Mouse (Mus musculus) MEL (cell line): ENCODE measurements at regions not wholly inside any gene's neighbourhood (a gene's known extent, or its start where the extent isn't known, plus 50 kb on each side); places are given as distances from the start of the nearest gene placed in this dataset.

Experiments used
- DNase-seq: peaks from one replicate; pipeline ENCODE4 v3.0.0; 2011; ENCODE audit warnings: low read depth, low spot score
- H3K27ac ChIP-seq: 2 replicates; pipeline ENCODE4 v1.5.1; 2012; ENCODE audit warnings: low read depth, mild to moderate bottlenecking, control low read depth, low read length, moderate library complexity; ENCODE audit not compliant: control insufficient read depth
- H3K27me3 ChIP-seq, 2 experiments: fragments of 150-350 bp in 1 of 2; sonication (generic) in 1 of 2; 2 replicates each; pipeline ENCODE4 v1.6.1; 2012; ENCODE audit warnings: low read length in 2 of 2, mild to moderate bottlenecking in 2 of 2, improper control_type of control experiment in 1 of 2, moderate library complexity in 1 of 2; ENCODE audit not compliant: insufficient read depth in 2 of 2, control insufficient read depth in 1 of 2
- H3K36me3 ChIP-seq, 2 experiments: 2 replicates each; pipeline ENCODE4 v1.6.1; 2012 to 2014; ENCODE audit warnings: low read length in 2 of 2, improper control_type of control experiment in 1 of 2, inconsistent platforms in 1 of 2, mild to moderate bottlenecking in 1 of 2; ENCODE audit not compliant: insufficient read depth in 2 of 2, control insufficient read depth in 1 of 2
- H3K4me1 ChIP-seq, 2 experiments: fragments of 150-350 bp in 1 of 2; sonication (generic) in 1 of 2; 2 replicates each; pipeline ENCODE4 v1.6.1; 2012; ENCODE audit warnings: low read length in 2 of 2, improper control_type of control experiment in 1 of 2, mild to moderate bottlenecking in 1 of 2; ENCODE audit not compliant: insufficient read depth in 2 of 2, control insufficient read depth in 1 of 2
- H3K4me3 ChIP-seq, 2 experiments: fragments of 150-350 bp in 1 of 2; sonication (generic) in 1 of 2; 2 replicates each; pipeline ENCODE4 v1.5.1; 2012; ENCODE audit warnings: low read depth in 2 of 2, low read length in 2 of 2, mild to moderate bottlenecking in 2 of 2, moderate library complexity in 2 of 2, control low read depth in 1 of 2, improper control_type of control experiment in 1 of 2; ENCODE audit not compliant: control insufficient read depth in 1 of 2, insufficient read depth in 1 of 2
- H3K79me2 ChIP-seq: 2 replicates; pipeline ENCODE4 v1.6.1; 2012; ENCODE audit warnings: mild to moderate bottlenecking, low read length, moderate library complexity; ENCODE audit not compliant: control insufficient read depth, poor library complexity, insufficient read depth
- H3K9ac ChIP-seq: 2 replicates; pipeline ENCODE4 v1.6.1; 2012; ENCODE audit warnings: low read depth, mild to moderate bottlenecking, control low read depth, low read length, moderate library complexity; ENCODE audit not compliant: control insufficient read depth, poor library complexity, severe bottlenecking
- H3K9me3 ChIP-seq: fragments of 150-350 bp; sonication (generic); replicated peaks from 2 replicates; pipeline ENCODE4 v1.6.1; 2012; ENCODE audit warnings: mild to moderate bottlenecking, low read length, improper control_type of control experiment, moderate library complexity; ENCODE audit not compliant: insufficient read depth
- BHLHE40 ChIP-seq: IDR thresholded peaks from 2 replicates; pipeline ENCODE4 v1.6.1; 2012; ENCODE audit warnings: low read depth, mild to moderate bottlenecking, inconsistent platforms, low read length, improper control_type of control experiment, borderline replicate concordance
- CTCF ChIP-seq, 3 experiments: IDR thresholded peaks in 2 of 3; conservative IDR thresholded peaks in 1 of 3; 2 replicates each; pipeline ENCODE4 v1.5.1; 2011 to 2012; ENCODE audit warnings: low read length in 3 of 3, low read depth in 2 of 3, mild to moderate bottlenecking in 2 of 3, improper control_type of control experiment in 1 of 3, inconsistent platforms in 1 of 3, mixed read lengths in 1 of 3, moderate library complexity in 1 of 3; ENCODE audit not compliant: control insufficient read depth in 1 of 3, insufficient read depth in 1 of 3, poor library complexity in 1 of 3, severe bottlenecking in 1 of 3
- ETS1 ChIP-seq: IDR thresholded peaks from 2 replicates; pipeline ENCODE4 v1.6.1; 2012; ENCODE audit warnings: low read depth, mild to moderate bottlenecking, inconsistent platforms, low read length, improper control_type of control experiment, moderate library complexity
- GABPA ChIP-seq: IDR thresholded peaks from 2 replicates; pipeline ENCODE4 v1.6.1; 2012; ENCODE audit warnings: low read depth, mild to moderate bottlenecking, inconsistent platforms, low read length, improper control_type of control experiment, moderate library complexity
- HCFC1 ChIP-seq: IDR thresholded peaks from 2 replicates; pipeline ENCODE4 v1.6.1; 2012; ENCODE audit warnings: low read depth, mild to moderate bottlenecking, inconsistent platforms, low read length, improper control_type of control experiment, moderate library complexity
- MAFK ChIP-seq: IDR thresholded peaks from 2 replicates; pipeline ENCODE4 v1.6.1; 2011; ENCODE audit warnings: low read depth, mild to moderate bottlenecking, low read length, improper control_type of control experiment, borderline replicate concordance
- MAX ChIP-seq: IDR thresholded peaks from 2 replicates; pipeline ENCODE4 v1.6.1; 2011; ENCODE audit warnings: low read length, improper control_type of control experiment
- MAZ ChIP-seq: IDR thresholded peaks from 2 replicates; pipeline ENCODE4 v1.6.1; 2012; ENCODE audit warnings: low read depth, mild to moderate bottlenecking, inconsistent platforms, low read length, improper control_type of control experiment
- MXI1 ChIP-seq: IDR thresholded peaks from 2 replicates; pipeline ENCODE4 v1.6.1; 2011; ENCODE audit warnings: mild to moderate bottlenecking, low read depth, low read length, improper control_type of control experiment
- MYB ChIP-seq: IDR thresholded peaks from 2 replicates; pipeline ENCODE4 v1.6.1; 2011; ENCODE audit warnings: mild to moderate bottlenecking, low read depth, low read length, improper control_type of control experiment
- POLR2AphosphoS5 ChIP-seq: IDR thresholded peaks from 2 replicates; pipeline ENCODE4 v1.6.1; 2012; ENCODE audit warnings: low read depth, borderline replicate concordance, mild to moderate bottlenecking, inconsistent platforms, low read length, moderate library complexity, mixed read lengths
- RAD21 ChIP-seq: IDR thresholded peaks from 2 replicates; pipeline ENCODE4 v1.6.1; 2011; ENCODE audit warnings: mild to moderate bottlenecking, low read depth, low read length, improper control_type of control experiment
- RCOR1 ChIP-seq: IDR thresholded peaks from 2 replicates; pipeline ENCODE4 v1.6.1; 2012; ENCODE audit warnings: low read depth, mild to moderate bottlenecking, inconsistent platforms, low read length, improper control_type of control experiment
- SMC3 ChIP-seq: IDR thresholded peaks from 2 replicates; pipeline ENCODE4 v1.6.1; 2011; ENCODE audit warnings: low read depth, low read length, improper control_type of control experiment
- TBP ChIP-seq: IDR thresholded peaks from 2 replicates; pipeline ENCODE4 v1.8.0; 2011; ENCODE audit warnings: low read depth, low read length, improper control_type of control experiment
- TCF12 ChIP-seq: IDR thresholded peaks from 2 replicates; pipeline ENCODE4 v1.6.1; 2014; ENCODE audit warnings: low read depth, mild to moderate bottlenecking, inconsistent platforms, low read length, improper control_type of control experiment, moderate library complexity
- USF1 ChIP-seq: IDR thresholded peaks from 2 replicates; pipeline ENCODE4 v1.6.1; 2014; ENCODE audit warnings: low read depth, mild to moderate bottlenecking, inconsistent platforms, low read length, improper control_type of control experiment, moderate library complexity
- ZMIZ1 ChIP-seq: IDR thresholded peaks from 2 replicates; pipeline ENCODE4 v1.6.1; 2012; ENCODE audit warnings: low read depth, mild to moderate bottlenecking, inconsistent platforms, low read length, improper control_type of control experiment, moderate library complexity
- ZNF384 ChIP-seq: IDR thresholded peaks from 2 replicates; pipeline ENCODE4 v1.6.1; 2012; ENCODE audit warnings: low read depth, mild to moderate bottlenecking, inconsistent platforms, low read length, improper control_type of control experiment

DNA sequence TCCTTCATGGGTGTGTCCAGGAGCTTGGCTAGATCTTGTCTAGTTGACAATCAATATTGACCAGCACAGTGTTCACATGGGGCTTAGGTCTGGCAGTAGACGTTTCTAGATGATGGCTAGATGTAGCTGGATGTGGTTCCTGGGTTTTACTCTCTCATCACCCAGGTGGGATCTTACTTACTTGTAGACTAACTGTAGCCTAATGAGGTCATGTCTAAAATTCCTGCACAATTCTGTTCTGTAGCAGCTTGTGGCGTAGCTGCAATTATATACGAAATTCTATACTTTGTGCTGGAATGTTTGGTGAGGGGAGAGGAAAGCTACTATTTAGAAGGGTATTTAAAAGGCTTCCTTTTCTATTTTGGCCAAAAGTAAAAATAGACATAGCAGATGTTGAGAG lies 84.9 kb upstream of the Plxnc1 start:
- H3K27me3 ChIP-seq: peaks cover 10 to 17% of the 10 kb centered on the region in 2 experiments
- H3K4me1 ChIP-seq: no peaks in the 10 kb centered on the region
- no peak overlapping the region for H3K4me3 ChIP-seq
- no peak for DNase-seq
- TF ChIP-seq ZNF384: no peak
- no peak for TF ChIP-seq BHLHE40
- TF ChIP-seq RAD21: no peak
- TF ChIP-seq MAZ: no peak
- TF ChIP-seq SMC3: no peak
- TF ChIP-seq MXI1: no peak
- no peak for TF ChIP-seq MYB
- no peak for TF ChIP-seq RCOR1
- no peak for TF ChIP-seq POLR2AphosphoS5
- no peak for TF ChIP-seq GABPA
- TF ChIP-seq MAX: no peak
- no peak for TF ChIP-seq ETS1
- TF ChIP-seq USF1: no peak
- no peak for TF ChIP-seq CTCF (IDR thresholded peaks at IDR 0.05 in 2 of 3, conservative IDR thresholded peaks at IDR 0.05 in 1 of 3; ENCODE audit: control insufficient read depth in 1 of 3, insufficient read depth in 1 of 3, low read depth in 2 of 3, low read length in 3 of 3, poor library complexity in 1 of 3, severe bottlenecking in 1 of 3)
- no peak for TF ChIP-seq ZMIZ1
- TF ChIP-seq, all 39 proteins: peak for 0
- Histone ChIP-seq H3K27ac (no peak overlapping the region), H3K9ac (no peak overlapping the region), H3K36me3 (no peaks in the 10 kb centered on the region), H3K9me3 (no peaks in the 10 kb centered on the region), H3K79me2 (no peaks in the 10 kb centered on the region)

DNA sequence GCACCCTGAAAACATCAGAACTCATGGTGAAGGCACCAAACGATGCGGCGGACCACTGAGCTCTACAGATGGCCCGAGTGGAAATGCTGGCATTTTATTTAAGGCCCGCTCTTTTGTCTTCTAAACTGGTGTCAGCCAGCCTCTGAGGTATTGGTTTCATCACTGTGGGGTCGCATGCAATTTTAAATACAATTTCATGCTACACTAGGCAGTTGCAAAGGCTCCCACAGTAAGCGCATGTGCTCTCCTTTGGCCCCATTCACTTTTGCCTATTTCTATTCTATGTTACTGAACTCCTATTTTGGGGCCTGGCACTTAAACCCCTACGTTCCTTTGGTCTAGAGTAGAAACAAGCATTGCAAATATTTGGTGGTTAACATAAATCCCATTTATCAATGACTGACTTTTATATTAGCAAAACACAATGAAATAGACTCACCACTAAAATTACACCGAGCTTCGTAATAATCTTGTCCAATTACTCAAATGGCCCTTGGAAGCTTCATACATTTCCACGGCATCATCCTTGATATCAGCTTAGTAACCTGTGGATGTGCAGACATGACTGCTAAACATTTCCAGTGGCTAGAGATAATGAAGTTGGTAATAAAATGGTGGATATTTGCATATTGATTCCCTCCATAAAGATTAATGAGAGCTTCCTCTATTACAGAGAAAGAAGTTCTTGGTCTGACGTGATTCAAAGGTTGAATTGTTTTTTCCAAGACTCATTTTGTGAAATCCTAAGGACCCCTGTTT lies 81.1 kb upstream of the Plxnc1 start:
- H3K9ac ChIP-seq: no peak overlapping the region
- no peak for TF ChIP-seq TCF12
- no peak for TF ChIP-seq HCFC1
- TF ChIP-seq TBP: no peak
- TF ChIP-seq MAFK: no peak
- TF ChIP-seq RAD21: no peak
- TF ChIP-seq CTCF (IDR thresholded peaks at IDR 0.05 in 2 of 3, conservative IDR thresholded peaks at IDR 0.05 in 1 of 3; ENCODE audit: control insufficient read depth in 1 of 3, insufficient read depth in 1 of 3, low read depth in 2 of 3, low read length in 3 of 3, poor library complexity in 1 of 3, severe bottlenecking in 1 of 3): no peak
- no peak for TF ChIP-seq MYB
- no peaks in the 10 kb centered on the region for H3K4me1 ChIP-seq
- H3K4me3 ChIP-seq: no peak overlapping the region
- DNase-seq: no peak
- H3K9me3 ChIP-seq: no peaks in the 10 kb centered on the region
- H3K27ac ChIP-seq: no peak overlapping the region
- H3K27me3 ChIP-seq: peaks cover 11 to 17% of the 10 kb centered on the region in 2 experiments
- no peaks in the 10 kb centered on the region for H3K36me3 ChIP-seq
- H3K79me2 ChIP-seq: no peaks in the 10 kb centered on the region
